Mouse (Mus musculus) small intestine, adult 2 months (tissue): Measurements from ENCODE around the gene Elf3. TPM values are rescaled to one million over a fixed set of nuclear protein-coding genes. Genes with fewer than 3 reads are reported as not detected.
"Not testable (repeated sequence)": the region's sequence is repeated elsewhere in the genome, so short reads cannot be mapped to it uniquely, and the experiment has no call there.

Source experiments
- H3K27ac ChIP-seq: fragments of 200-500 bp; 2 replicates; pipeline ENCODE4 v1.5.1; 2012; ENCODE audit warnings: low read depth, low read length, control low read depth, inconsistent platforms; ENCODE audit not compliant: insufficient read depth
- H3K27me3 ChIP-seq: fragments of 200-500 bp; 2 replicates; pipeline ENCODE4 v1.6.1; 2012; ENCODE audit warnings: mild to moderate bottlenecking, moderate library complexity, low read length, inconsistent platforms; ENCODE audit not compliant: control insufficient read depth, insufficient read depth
- H3K36me3 ChIP-seq: fragments of 200-500 bp; 2 replicates; pipeline ENCODE4 v1.6.1; 2012; ENCODE audit warnings: mild to moderate bottlenecking, low read length, control low read depth, inconsistent platforms; ENCODE audit not compliant: control insufficient read depth, insufficient read depth
- H3K4me1 ChIP-seq: fragments of 200-500 bp; 2 replicates; pipeline ENCODE4 v1.6.1; 2012; ENCODE audit warnings: low read length, inconsistent platforms, mixed read lengths; ENCODE audit not compliant: control insufficient read depth, insufficient read depth, insufficient read length
- H3K4me3 ChIP-seq: fragments of 200-500 bp; 2 replicates; pipeline ENCODE4 v1.5.1; 2012; ENCODE audit warnings: low read depth, mild to moderate bottlenecking, control low read depth, inconsistent platforms, low read length, moderate library complexity
- CTCF ChIP-seq: fragments of 200-500 bp; IDR thresholded peaks from 2 replicates; pipeline ENCODE4 v1.5.1; 2012; ENCODE audit warnings: low read depth, mild to moderate bottlenecking, control low read depth, inconsistent platforms, low read length, moderate library complexity, mixed read lengths; ENCODE audit not compliant: insufficient replicate concordance, insufficient read length; ENCODE audit errors: extremely low read depth
- POLR2A ChIP-seq: fragments of 200-500 bp; IDR thresholded peaks from 2 replicates; pipeline ENCODE4 v1.6.1; 2012; ENCODE audit warnings: low read depth, mild to moderate bottlenecking, control low read depth, inconsistent platforms, low read length, moderate library complexity
- WGBS: fragments of 180-500 bp; shearing (Covaris S2); methylation state at CpG from one replicate; pipeline ENCODE4 v1.1.7; 2018; 5-methylcytosine and 5-hydroxymethylcytosine counted together
- polyA plus RNA-seq: library from polyadenylated mRNA; depleted of rRNA; stranded (reverse); fragments of >200 nt; gene quantifications from 2 replicates; pipeline ENCODE4 v1.2.3, GENCODE M21; 2012

The Elf3 gene
- polyA plus RNA-seq, 1 experiment, result 185 TPM

DNA sequence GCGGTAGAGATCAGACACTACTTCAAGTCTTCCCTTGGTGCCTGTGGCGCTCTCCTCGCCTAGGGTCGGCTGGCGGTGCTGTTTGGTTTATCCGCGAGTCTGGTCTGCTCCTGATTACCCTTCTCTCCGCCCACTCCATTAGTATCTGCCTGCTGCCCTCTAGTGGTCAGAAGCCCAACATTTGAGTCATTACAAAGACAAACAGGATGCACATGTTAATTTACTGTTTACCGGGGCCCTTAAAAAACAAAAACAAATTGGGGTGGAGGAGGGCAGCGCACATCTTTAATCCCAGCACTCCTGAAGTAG, 714 bp upstream of the Elf3 start:
- Histone ChIP-seq H3K27ac (peak overlapping the region; percentile 97), H3K36me3 (peaks cover 55% of the 10 kb centered on the region), H3K4me1 (no peaks in the 10 kb centered on the region), H3K27me3 (no peaks in the 10 kb centered on the region), H3K4me3 (peak overlapping the region; percentile 56)
- TF ChIP-seq POLR2A, result no peak
- TF ChIP-seq CTCF, result peak; percentile 68; the same call in 1 of the 2 replicates
- WGBS, result under 1% methylated on average over 10 of the region's 10 CpGs

DNA sequence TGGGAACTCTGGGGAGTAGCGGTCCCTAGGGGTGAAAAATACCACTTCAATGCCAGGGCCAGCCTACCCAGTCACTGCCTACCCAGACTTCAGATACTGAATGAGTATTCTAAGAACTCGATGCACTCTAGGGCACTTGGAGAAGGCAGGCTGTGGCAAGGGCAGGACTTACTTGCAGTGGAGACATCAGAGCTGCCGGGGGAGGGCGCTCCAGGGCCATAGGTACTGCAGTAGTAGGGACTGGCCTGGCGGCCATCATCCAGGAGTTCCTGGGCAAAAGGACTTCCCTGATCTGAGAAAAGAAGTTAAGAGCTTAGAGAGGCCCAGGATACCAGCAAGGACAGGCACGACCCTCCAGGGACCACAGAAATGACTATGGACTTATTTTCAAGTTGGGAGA, 2.1 kb downstream of the Elf3 start:
- 31% methylated on average over 6 of the region's 6 CpGs for WGBS
- H3K27ac ChIP-seq, result peak overlapping the region; percentile 92
- peak; percentile 68 for TF ChIP-seq CTCF
- no peak; the same call in 1 of the 2 replicates for TF ChIP-seq POLR2A

DNA sequence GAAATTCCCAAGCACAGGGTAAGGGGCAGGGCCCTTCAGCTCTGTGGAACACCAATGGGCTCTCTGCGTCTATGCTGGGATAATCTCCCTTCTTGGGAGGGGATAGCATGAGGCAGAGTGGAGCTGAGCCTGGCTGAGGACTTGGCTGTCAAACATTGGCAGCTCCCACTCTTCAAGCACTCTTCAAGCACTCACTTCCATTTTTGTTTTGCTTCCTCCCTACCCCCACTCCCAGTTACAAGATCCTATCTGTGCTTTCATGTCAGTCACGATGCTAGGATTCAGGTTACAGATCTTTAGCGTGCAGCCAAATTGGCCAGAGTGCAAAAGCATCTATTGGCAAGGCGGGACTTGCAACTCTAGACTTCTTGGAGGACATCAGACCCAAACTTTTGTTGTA, 5.5 kb downstream of the Elf3 start:
- H3K36me3 ChIP-seq, result peaks cover 49% of the 10 kb centered on the region
- TF ChIP-seq POLR2A (no peak), CTCF (no peak)
- peak overlapping the region; percentile 90 for H3K4me3 ChIP-seq
- 19% methylated on average over 4 of the region's 4 CpGs for WGBS
- H3K27me3 ChIP-seq, result no peaks in the 10 kb centered on the region
- peaks cover 16% of the 10 kb centered on the region for H3K4me1 ChIP-seq
- H3K27ac ChIP-seq, result peak overlapping the region; percentile 87

More for the DNA sequence above, 2.1 kb downstream of the Elf3 start:
- Histone ChIP-seq H3K4me1 (peaks cover 3% of the 10 kb centered on the region), H3K4me3 (peak overlapping the region; percentile 90), H3K36me3 (peaks cover 49% of the 10 kb centered on the region), H3K27me3 (no peaks in the 10 kb centered on the region)

DNA sequence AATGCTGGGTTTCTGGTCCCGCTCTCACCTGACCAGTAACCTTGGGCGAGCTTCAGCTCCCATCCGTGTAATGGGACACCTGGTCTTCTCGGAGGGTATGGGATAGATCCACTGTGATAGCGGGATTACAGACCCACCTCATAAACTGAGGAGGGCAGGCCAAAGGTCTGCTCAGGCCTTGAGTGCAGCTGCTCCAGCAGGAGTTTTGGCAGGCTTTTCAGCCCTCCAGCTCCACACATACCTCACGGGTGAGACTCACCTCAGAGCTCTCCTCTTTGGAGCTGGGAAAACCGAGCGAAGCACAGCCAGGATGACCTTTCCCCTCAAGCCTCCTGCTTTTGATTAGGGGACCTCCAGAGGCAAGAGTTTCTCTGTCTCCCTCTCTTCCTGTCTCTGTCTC, 7.0 kb downstream of the Elf3 start:
- WGBS, result 29% methylated on average over 8 of the region's 8 CpGs

DNA sequence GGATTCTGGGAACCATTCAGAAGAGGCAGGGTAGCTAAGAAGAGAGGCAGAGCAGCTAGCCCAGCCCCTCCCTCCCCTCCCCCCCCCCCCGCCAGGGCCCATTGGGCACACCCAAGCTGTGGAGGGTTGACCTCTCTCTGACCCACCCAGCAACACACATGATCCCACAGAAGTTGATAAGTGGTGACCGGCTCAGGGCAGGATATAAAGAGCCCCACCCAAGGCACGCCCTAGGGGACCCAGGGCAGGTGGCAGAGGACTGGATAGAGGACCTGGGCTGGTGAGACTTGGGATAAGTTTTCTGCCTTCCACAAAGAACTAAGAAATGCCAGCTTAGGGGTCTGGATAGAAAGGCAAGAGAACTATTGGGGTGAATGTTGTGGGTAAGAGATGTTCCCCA, 7.7 kb downstream of the Elf3 start:
- Histone ChIP-seq H3K4me1 (peaks cover 16% of the 10 kb centered on the region), H3K4me3 (no peak overlapping the region), H3K36me3 (peaks cover 34% of the 10 kb centered on the region), H3K27ac (peak overlapping the region; percentile 87), H3K27me3 (no peaks in the 10 kb centered on the region)
- 42% methylated on average over 2 of the region's 3 CpGs for WGBS
- no peak for TF ChIP-seq CTCF
- TF ChIP-seq POLR2A, result peak; percentile 34; the same call in 1 of the 2 replicates

More for the DNA sequence above, 7.0 kb downstream of the Elf3 start:
- H3K4me1 ChIP-seq, result peaks cover 16% of the 10 kb centered on the region
- peak overlapping the region; percentile 87 for H3K27ac ChIP-seq
- no peak overlapping the region for H3K4me3 ChIP-seq
- TF ChIP-seq POLR2A, result no peak
- no peak for TF ChIP-seq CTCF
- no peaks in the 10 kb centered on the region for H3K27me3 ChIP-seq
- peaks cover 40% of the 10 kb centered on the region for H3K36me3 ChIP-seq

DNA sequence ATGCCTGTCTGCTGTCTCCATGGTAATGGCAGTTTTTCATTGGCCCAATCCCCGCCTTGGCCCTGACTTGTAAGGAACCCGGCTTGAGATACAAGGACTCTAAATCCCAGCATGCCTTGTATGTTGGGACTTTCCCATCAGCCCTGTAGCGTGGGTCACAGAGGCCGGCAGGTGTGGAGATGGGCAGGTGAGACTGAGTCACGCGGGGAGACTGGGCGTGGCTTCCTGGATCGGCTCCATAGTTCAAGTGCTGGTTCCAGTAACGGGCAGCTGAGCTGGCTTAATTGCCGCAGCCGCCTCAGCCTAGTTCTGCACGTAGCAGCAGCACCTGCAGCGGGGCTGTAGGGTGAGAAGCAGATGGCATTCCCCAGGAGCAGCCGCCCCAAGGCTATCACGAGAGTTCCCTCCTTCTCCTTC, 9.9 kb downstream of the Elf3 start:
- H3K4me1 ChIP-seq, result peaks cover 16% of the 10 kb centered on the region
- H3K27me3 ChIP-seq, result no peaks in the 10 kb centered on the region
- TF ChIP-seq POLR2A (peak; percentile 67; the same call in 1 of the 2 replicates), CTCF (no peak)
- 6% methylated on average over 15 of the region's 15 CpGs for WGBS
- peak overlapping the region; percentile 81 for H3K27ac ChIP-seq
- H3K36me3 ChIP-seq, result peaks cover 12% of the 10 kb centered on the region
- H3K4me3 ChIP-seq, result no peak overlapping the region

DNA sequence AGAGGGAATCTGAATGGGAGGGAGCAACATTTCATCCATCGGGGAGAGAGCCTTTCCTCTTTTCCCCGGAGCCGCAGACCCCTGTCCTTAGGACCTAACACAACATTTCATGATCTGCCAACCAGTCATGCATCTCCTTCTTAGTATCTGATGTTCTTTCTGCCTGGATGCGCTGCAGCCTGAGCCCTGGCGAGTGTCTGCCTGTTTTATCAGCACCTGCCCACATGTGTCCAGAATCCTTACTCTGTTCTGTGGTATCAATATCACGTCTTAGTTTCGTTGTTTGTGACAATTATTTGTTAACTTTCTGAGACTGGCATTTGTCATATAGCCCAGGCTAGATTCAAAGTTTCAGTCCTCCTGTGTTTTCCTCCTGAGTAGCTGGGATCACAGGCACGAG, 14.4 kb downstream of the Elf3 start:
- H3K36me3 ChIP-seq, result no peaks in the 10 kb centered on the region
- no peak overlapping the region for H3K4me3 ChIP-seq
- H3K4me1 ChIP-seq, result peaks cover 2% of the 10 kb centered on the region; the same call in 1 of the 2 replicates
- H3K27ac ChIP-seq, result no peak overlapping the region
- TF ChIP-seq CTCF, result no peak
- TF ChIP-seq POLR2A, result no peak
- no peaks in the 10 kb centered on the region for H3K27me3 ChIP-seq
- WGBS, result 89% methylated on average over 8 of the region's 8 CpGs

DNA sequence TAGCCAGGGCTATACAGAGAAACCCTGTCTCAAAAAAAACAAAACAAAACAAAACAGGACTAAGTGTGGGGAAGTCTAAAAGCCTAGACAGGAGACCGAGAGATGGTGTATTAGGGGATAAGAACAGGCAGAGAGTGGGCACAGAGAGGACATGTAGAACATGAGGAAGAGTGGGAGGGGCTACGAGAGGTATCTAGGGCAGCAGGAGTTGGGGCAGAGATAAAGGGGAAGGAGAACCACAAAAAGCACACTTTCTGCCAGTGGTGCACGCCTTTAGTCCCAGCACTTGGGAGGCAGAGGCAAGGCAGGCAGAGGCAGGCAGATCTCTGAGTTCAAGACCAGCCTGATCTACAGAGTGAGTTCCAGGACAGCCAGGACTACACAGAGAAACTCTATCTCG, 18.2 kb downstream of the Elf3 start:
- 89% methylated on average over 4 of the region's 4 CpGs for WGBS
- H3K27ac ChIP-seq, H3K27me3 ChIP-seq, H3K36me3 ChIP-seq, H3K4me3 ChIP-seq: not testable (repeated sequence)
- peaks cover 14% of the 10 kb centered on the region for H3K4me1 ChIP-seq
